Mouse (Mus musculus): ENCODE measurements around the gene Rhox3e.
"Not testable (repeated sequence)": the region's sequence is repeated elsewhere in the genome, so short reads cannot be mapped to it uniquely, and the experiment has no call there.

Rhox3e gene

GRCm38 (mm10) chrX:37541719-37542118, at the start of gene Rhox3e:
Gene Rhox3e, plus strand, starts transcription at chrX:37542019.
- not testable (repeated sequence) for DNase-seq (ENCODE audit: low read depth, low spot score)

DNA sequence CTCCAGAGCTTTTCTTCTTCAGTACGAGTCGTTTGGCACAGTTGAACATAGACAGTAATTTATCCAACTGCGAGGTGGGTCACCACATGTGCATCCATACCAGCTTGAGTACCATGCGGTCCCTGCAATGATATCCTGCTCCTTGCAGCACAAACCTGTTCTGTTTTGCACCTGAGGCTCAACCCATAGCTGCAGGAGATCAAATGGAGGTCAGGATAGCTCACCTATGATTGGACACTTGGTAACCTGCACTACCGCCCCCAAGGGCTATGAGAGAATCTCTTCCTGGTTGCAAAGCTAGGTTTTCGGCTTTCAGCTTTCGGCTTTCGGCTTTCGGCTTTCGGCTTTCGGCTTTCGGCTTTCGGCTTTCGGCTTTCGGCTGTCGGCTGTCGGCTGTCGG, 27.8 kb upstream of the Rhox3e start, which contains the start of gene Rhox4d:
Gene Rhox4d (plus strand): TSS at position 301 of the 400 bp plus-strand sequence.
- not testable (repeated sequence) for DNase-seq (ENCODE audit: low read depth, low spot score)

GRCm38 (mm10) chrX:37530152-37530551, 11.7 kb upstream of the Rhox3e start, which contains the start of gene Rhox2e:
Gene Rhox2e, plus strand, starts transcription at chrX:37530452.
- DNase-seq (ENCODE audit: low read depth, low spot score): not testable (repeated sequence)

- not testable (repeated sequence) for DNase-seq (ENCODE audit: low read depth, low spot score)
These were observed 15.3 kb downstream of the Rhox3e start, which contains the start of gene Rhox4e for GRCm38 (mm10) chrX:37557112-37557511. Gene Rhox4e, plus strand, starts transcription at chrX:37557412.

DNA sequence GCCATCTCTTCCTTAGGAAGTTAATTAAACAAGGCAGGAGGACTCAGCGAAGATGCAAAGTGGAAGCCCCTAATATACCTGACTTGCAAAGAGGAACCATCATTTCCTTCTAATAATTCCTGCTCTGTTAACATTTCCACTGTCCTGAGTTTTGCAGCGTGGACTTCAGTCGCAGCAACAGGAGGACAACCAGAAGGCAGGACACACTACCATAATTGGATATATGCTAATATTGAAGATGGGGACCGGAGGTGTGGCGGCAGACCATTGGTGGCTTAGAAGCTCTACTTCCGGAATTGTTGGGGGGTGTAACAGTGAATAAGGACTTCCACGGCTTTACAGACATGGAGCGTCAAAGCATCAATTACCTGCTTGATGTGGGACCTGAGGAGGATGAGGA, 29.3 kb downstream of the Rhox3e start, which contains the start of gene Rhox2f:
Gene Rhox2f (plus strand): TSS at position 301 of the 400 bp plus-strand sequence.
- DNase-seq (ENCODE audit: low read depth, low spot score): not testable (repeated sequence)

DNA sequence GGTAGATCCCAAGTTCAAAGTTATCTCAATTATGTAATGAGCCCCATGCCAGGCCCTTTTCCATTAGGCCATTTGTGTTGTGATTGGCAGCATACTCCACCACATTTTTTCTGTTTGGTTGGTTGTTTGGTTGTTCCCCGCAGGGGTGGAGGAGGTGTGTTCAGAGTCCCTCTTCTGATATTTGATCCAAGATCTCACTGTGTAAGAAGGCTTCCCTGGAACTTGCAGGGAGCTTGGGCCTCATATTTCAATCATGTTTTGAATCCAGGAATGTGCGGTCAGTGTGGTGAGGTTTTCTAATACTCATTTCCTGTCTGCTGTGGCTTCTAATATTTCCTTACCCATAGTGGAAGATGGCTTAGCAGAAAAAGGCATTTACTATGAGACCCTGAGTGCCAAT, 30.8 kb downstream of the Rhox3e start:
- not testable (repeated sequence) for DNase-seq (ENCODE audit: low read depth, low spot score)

DNA sequence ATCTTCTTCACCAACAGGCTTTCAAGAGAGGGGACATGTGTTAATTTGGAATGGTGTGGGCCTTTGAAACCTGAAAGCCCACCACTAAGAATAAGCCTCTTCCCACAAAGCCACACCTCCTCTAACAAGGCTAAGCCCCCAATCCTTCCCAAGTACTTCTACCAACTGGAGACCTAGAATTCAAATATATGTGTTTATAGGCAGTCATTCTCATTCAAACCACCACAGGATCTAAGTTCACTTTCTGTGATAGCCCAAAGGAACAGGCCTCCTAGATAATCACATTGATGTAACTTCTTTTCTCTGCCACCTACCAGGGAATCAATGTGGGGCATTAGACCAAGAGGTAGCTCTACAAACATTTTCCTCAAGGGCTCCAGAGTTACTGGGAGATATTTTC, 38.9 kb downstream of the Rhox3e start, which contains the start of gene Rhox3f:
Gene Rhox3f (plus strand): TSS at position 301 of the 400 bp plus-strand sequence.
- not testable (repeated sequence) for DNase-seq (ENCODE audit: low read depth, low spot score)
